Mouse (Mus musculus) myocyte (in vitro differentiated cells): ENCODE measurements at regions not wholly inside any gene's neighbourhood (a gene's known extent, or its start where the extent isn't known, plus 50 kb on each side); places are given as distances from the start of the nearest gene placed in this dataset.

Source experiments
- MAX ChIP-seq: IDR thresholded peaks from one replicate; pipeline ENCODE4 v1.6.1; 2011; ENCODE audit warnings: low read depth, mild to moderate bottlenecking, control low read depth
- POLR2A ChIP-seq: IDR thresholded peaks from one replicate; pipeline ENCODE4 v1.6.1; 2011; ENCODE audit warnings: low read depth, mild to moderate bottlenecking, control low read depth, moderate library complexity; ENCODE audit not compliant: insufficient read length

- no peak for TF ChIP-seq POLR2A
- TF ChIP-seq MAX, result no peak
These were observed 80.9 kb upstream of the Prdm1 start for GRCm38 (mm10) chr10:44609187-44609586.
